Mouse (Mus musculus): ENCODE data around the gene Lhcgr.

GRCm38 (mm10) chr17:88700901-88701300 is 90.9 kb downstream of the Lhcgr start:
- TF ChIP-seq TAL1 (IDR thresholded peaks at IDR 0.05; ENCODE audit: low read length) = no peak
- no peak for TF ChIP-seq EP300 (IDR thresholded peaks at IDR 0.05; ENCODE audit: low read depth in 1 of 2, low read length in 2 of 2)
- TF ChIP-seq POLR2A (IDR thresholded peaks at IDR 0.05; ENCODE audit: control insufficient read depth in 1 of 2, insufficient read depth in 1 of 2, low read depth in 1 of 2, low read length in 2 of 2, poor library complexity in 1 of 2) = no peak
- no peak for TF ChIP-seq CTCF (IDR thresholded peaks at IDR 0.05 in 2 of 3, conservative IDR thresholded peaks at IDR 0.05 in 1 of 3; ENCODE audit: control insufficient read depth in 1 of 3, insufficient read depth in 1 of 3, low read depth in 2 of 3, low read length in 3 of 3, poor library complexity in 1 of 3, severe bottlenecking in 1 of 3)

Data from MEL (cell line).